Mouse (Mus musculus) left cerebral cortex, postnatal 10 days (tissue): ENCODE data around the gene Kctd15. TPM values are rescaled to one million over a fixed set of nuclear protein-coding genes. Genes with fewer than 3 reads are reported as not detected.

Experiments used
- DNase-seq, 2 experiments: peaks; one replicate each; pipeline ENCODE4 v3.0.0; 2021 to 2022; ENCODE audit warnings: low spot score in 2 of 2, mixed read lengths in 1 of 2; ENCODE audit errors: extremely low spot score in 1 of 2
- intact Hi-C: fragments of 180-260 bp; cut with DNase I; formaldehyde crosslinking; loops from one replicate; pipeline ENCODE4 v1.15.1; 2025
- total RNA-seq, 2 experiments: library from RNA; stranded (reverse); gene quantifications; 2 replicates each; pipeline ENCODE4 v1.2.3; 2021

Gene Kctd15
- total RNA-seq, 2 experiments from 2014 or later, result 17.2 to 24.4 TPM

GRCm38 (mm10) chr7:34590711-34591110, 65.8 kb downstream of the Kctd15 start:
- intact Hi-C loops, result loop anchor here (10.0 kb wide), 1 partner anchor 64 kb away; the partner anchor contains the start of gene Kctd15
- DNase-seq, result no peak

Other genes with a start within 250 kb of the Kctd15 start
- gene Chst8, start 156.0 kb upstream of the Kctd15 start, total RNA-seq, result 10 to 100 TPM; 16.8 to 17.6 TPM